Mouse (Mus musculus) hindbrain, embryonic 11.5 days (tissue): Measurements from ENCODE around the gene Mrpl28. TPM values are rescaled to one million over a fixed set of nuclear protein-coding genes. Genes with fewer than 3 reads are reported as not detected.
"Not testable (repeated sequence)": the region's sequence is repeated elsewhere in the genome, so short reads cannot be mapped to it uniquely, and the experiment has no call there.

Experiments used
- ATAC-seq: fragments of 200-750 bp; cut with Nextera tagmentation; 2 replicates; pipeline ENCODE4 v1.8.0; 2017; ENCODE audit warnings: mild to moderate bottlenecking, moderate TSS enrichment, moderate library complexity; ENCODE audit not compliant: low FRiP score
- DNase-seq: peaks from one replicate; pipeline ENCODE4 v3.0.0-alpha.2; 2015; ENCODE audit warnings: low spot score
- H3K27ac ChIP-seq: fragments of 300-500 bp; sonication (generic); 2 replicates; pipeline ENCODE4 v1.5.1; 2014; ENCODE audit warnings: mild to moderate bottlenecking, low read depth, low read length
- H3K27me3 ChIP-seq: fragments of 300-500 bp; sonication (generic); 2 replicates; pipeline ENCODE4 v1.6.1; 2014; ENCODE audit warnings: mild to moderate bottlenecking, low read length, moderate library complexity, mixed read lengths; ENCODE audit not compliant: control insufficient read depth, insufficient read depth
- H3K36me3 ChIP-seq: fragments of 300-500 bp; sonication (generic); 2 replicates; pipeline ENCODE4 v1.6.1; 2014; ENCODE audit warnings: mild to moderate bottlenecking, low read length, moderate library complexity, mixed read lengths; ENCODE audit not compliant: control insufficient read depth, insufficient read depth
- H3K4me1 ChIP-seq: fragments of 300-500 bp; sonication (generic); replicated peaks from 2 replicates; pipeline ENCODE4 v1.6.1; 2014; ENCODE audit warnings: low read length, mixed read lengths; ENCODE audit not compliant: control insufficient read depth, insufficient read depth
- H3K4me2 ChIP-seq: fragments of 300-500 bp; sonication (generic); replicated peaks from 2 replicates; pipeline ENCODE4 v1.6.1; 2014; ENCODE audit warnings: mild to moderate bottlenecking, low read depth, low read length
- H3K4me3 ChIP-seq: fragments of 300-500 bp; sonication (generic); 2 replicates; pipeline ENCODE4 v1.5.1; 2014; ENCODE audit warnings: low read depth, low read length
- H3K9ac ChIP-seq: fragments of 300-500 bp; sonication (generic); 2 replicates; pipeline ENCODE4 v1.6.1; 2014; ENCODE audit warnings: low read depth, low read length
- H3K9me3 ChIP-seq: fragments of 300-500 bp; sonication (generic); 2 replicates; pipeline ENCODE4 v1.6.1; 2016; ENCODE audit warnings: low read length; ENCODE audit not compliant: control insufficient read depth
- WGBS: fragments of 180-500 bp; shearing (Covaris S2); extraction: QIAGEN DNeasy Blood & Tissue Kit; methylation state at CpG from one replicate; pipeline ENCODE4 v1.1.7; 2014; 5-methylcytosine and 5-hydroxymethylcytosine counted together
- polyA plus RNA-seq: library from polyadenylated mRNA; unstranded; fragments of >200 nt; fragmentation: Nextera tagmentation; extraction: Ambion mirVana; gene quantifications from 2 replicates; pipeline ENCODE4 v1.2.1, GENCODE M21; 2014

The Mrpl28 gene
- polyA plus RNA-seq, 1 experiment from 2014 or later, result 244 TPM

GRCm38 (mm10) chr17:26175248-26175647 is 51.9 kb downstream of the Mrpl28 start:
- not testable (repeated sequence) for H3K4me1 ChIP-seq, ATAC-seq, H3K36me3 ChIP-seq, H3K9me3 ChIP-seq, DNase-seq, H3K4me3 ChIP-seq, H3K9ac ChIP-seq, H3K27ac ChIP-seq, H3K4me2 ChIP-seq, H3K27me3 ChIP-seq
- WGBS, result 91% methylated on average over 2 of the region's 2 CpGs

Other genes starting within 250 kb of the Mrpl28 start
- gene Mettl26, start 248.4 kb upstream of the Mrpl28 start, polyA plus RNA-seq, result 53.2 and 56.6 TPM in 2 replicates
- 0.71 and 1.3 TPM in 2 replicates for gene Wfikkn1, start 242.6 kb upstream of the Mrpl28 start, polyA plus RNA-seq
- gene Rab40c, start 203.8 kb upstream of the Mrpl28 start, polyA plus RNA-seq, result 19.1 and 19.5 TPM in 2 replicates
- 45.4 and 47.4 TPM in 2 replicates for gene Pigq, start 178.6 kb upstream of the Mrpl28 start, polyA plus RNA-seq
- gene Nhlrc4, start 178.5 kb upstream of the Mrpl28 start, polyA plus RNA-seq, result 0.15 and 0.27 TPM in 2 replicates
- gene A930017K11Rik, start 170.9 kb upstream of the Mrpl28 start, polyA plus RNA-seq, result 0.18 and 0.19 TPM in 2 replicates
- gene Capn15, start 137.7 kb upstream of the Mrpl28 start, polyA plus RNA-seq, result 19.5 and 20.3 TPM in 2 replicates
- 19.6 and 20.4 TPM in 2 replicates for gene Rab11fip3, start 53.9 kb upstream of the Mrpl28 start, polyA plus RNA-seq
- gene Decr2, start 33.2 kb upstream of the Mrpl28 start, polyA plus RNA-seq, result 20.4 and 24.7 TPM in 2 replicates
- 60.3 and 62.6 TPM in 2 replicates for gene Nme4, start 27.9 kb upstream of the Mrpl28 start, polyA plus RNA-seq
- 1.0 and 1.1 TPM in 2 replicates for gene Tmem8, start 10.2 kb upstream of the Mrpl28 start, polyA plus RNA-seq
- gene Axin1, start 15.2 kb downstream of the Mrpl28 start, polyA plus RNA-seq, result 8.6 and 12.4 TPM in 2 replicates
- 0.27 and 0.46 TPM in 2 replicates for gene Pdia2, start 75.6 kb downstream of the Mrpl28 start, polyA plus RNA-seq
- gene Rgs11, start 79.5 kb downstream of the Mrpl28 start, polyA plus RNA-seq, result 1.0 and 2.6 TPM in 2 replicates
- gene Arhgdig, start 84.3 kb downstream of the Mrpl28 start, polyA plus RNA-seq, result 9.9 and 10.0 TPM in 2 replicates
- 18.7 and 20.1 TPM in 2 replicates for gene Fam234a, start 120.7 kb downstream of the Mrpl28 start, polyA plus RNA-seq
- 131 and 133 TPM in 2 replicates for gene Luc7l, start 129.4 kb downstream of the Mrpl28 start, polyA plus RNA-seq